Mouse (Mus musculus) heart, adult 18-20 months (tissue): Measurements from ENCODE around the gene Glp2r. TPM values are rescaled to one million over a fixed set of nuclear protein-coding genes. Genes with fewer than 3 reads are reported as not detected.

Source experiments
- DNase-seq, 2 experiments: peaks; one replicate each; pipeline ENCODE4 v3.0.0; 2021 to 2022; ENCODE audit warnings: mixed read lengths in 1 of 2
- total RNA-seq, 2 experiments: library from RNA; stranded (reverse); gene quantifications; 2 replicates each; pipeline ENCODE4 v1.2.3; 2021

Gene Glp2r
- total RNA-seq, 2 experiments from 2014 or later = not detected

DNA sequence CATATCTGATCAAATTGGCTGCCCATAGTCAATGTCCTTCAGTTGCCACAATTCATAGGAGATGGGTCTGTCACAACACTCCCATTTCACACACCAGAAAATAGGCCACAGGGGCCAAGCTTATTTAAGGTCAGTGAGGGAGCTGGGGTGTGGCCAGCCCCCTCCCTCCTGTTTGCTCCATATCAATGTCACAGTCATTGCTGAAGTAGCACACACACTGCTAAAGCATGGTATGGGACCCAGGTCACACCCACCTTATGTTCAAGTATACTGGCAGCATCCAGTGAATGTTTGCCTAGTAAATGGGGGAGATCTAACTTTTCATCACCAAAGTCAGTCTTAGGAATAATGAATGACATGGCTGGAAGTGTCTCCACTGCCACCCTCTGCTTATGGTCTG lies 42.2 kb downstream of the Glp2r start:
- DNase-seq = no peak

DNA sequence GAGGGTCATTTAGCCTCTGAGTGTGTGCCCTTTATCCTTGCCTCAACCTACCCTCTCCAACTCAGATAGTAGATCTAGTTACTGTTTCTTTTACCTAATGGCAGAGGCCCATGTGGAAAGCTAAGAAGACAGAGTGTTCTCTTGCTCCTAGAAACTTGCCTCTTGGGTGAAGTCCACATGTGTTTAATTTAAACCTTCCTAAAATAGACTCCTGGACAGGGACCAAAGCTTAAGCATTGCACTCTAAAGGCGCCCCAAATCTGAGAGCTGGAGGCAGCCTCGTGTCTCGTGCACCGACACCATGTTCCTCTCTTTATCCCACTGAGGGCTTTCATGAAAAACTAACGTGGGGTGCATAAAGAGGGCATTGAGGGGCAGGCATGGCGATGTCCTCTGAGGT lies 43.9 kb downstream of the Glp2r start:
- peak; percentile 51 to 53 for DNase-seq

- no peak for DNase-seq
Observed at GRCm38 (mm10) chr11:67723231-67724013, 47.5 kb downstream of the Glp2r start.

- DNase-seq = no peak
Observed at GRCm38 (mm10) chr11:67722399-67723156, 48.4 kb downstream of the Glp2r start.

DNA sequence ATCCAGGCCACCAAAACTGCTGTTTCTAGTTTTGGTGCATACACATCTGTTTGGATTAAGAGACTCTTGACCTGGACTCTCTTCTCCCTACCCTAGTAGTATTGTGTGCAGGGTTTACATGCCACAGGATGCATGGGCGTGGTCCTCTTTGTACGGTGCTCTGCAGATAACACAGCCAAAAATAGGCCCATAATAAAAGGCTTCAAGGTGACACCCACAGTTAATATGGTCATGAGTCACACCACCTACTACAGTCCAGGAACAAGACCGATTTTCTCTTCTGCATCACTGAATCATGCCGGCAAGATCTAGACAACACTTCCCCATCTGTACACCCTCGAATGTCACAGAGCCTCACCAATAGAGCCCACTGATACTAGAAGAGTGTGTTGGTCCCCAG lies 49.5 kb downstream of the Glp2r start:
- DNase-seq = peak; percentile 7 to 11

DNA sequence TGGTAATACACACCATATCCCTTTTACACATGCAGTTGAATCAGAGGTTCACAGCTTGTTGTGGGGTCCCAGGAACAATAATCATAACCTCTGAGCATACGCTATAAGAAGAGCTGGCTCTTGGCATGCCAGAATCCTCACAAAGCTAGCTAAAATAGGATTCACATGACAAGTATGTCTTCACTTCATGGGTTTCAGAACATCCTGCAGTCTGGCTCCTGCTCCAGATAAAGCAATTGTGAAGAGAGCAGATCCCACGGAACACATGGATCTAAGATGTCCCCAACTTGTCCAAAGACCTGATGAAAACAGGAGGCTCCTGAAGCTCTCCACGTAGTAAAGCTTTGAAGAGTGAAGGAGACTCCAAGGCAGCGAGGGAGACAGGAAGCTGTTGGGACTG lies 55.6 kb downstream of the Glp2r start:
- no peak for DNase-seq

- DNase-seq = no peak
Observed at GRCm38 (mm10) chr11:67712976-67713375, 58.0 kb downstream of the Glp2r start.

- no peak for DNase-seq
Observed at GRCm38 (mm10) chr11:67694703-67695376, 76.1 kb downstream of the Glp2r start, which contains the start of gene Rcvrn. TSS of gene Rcvrn (plus strand) at chr11:67695326.

GRCm38 (mm10) chr11:67686109-67686508 lies 84.8 kb downstream of the Glp2r start:
- no peak for DNase-seq

DNA sequence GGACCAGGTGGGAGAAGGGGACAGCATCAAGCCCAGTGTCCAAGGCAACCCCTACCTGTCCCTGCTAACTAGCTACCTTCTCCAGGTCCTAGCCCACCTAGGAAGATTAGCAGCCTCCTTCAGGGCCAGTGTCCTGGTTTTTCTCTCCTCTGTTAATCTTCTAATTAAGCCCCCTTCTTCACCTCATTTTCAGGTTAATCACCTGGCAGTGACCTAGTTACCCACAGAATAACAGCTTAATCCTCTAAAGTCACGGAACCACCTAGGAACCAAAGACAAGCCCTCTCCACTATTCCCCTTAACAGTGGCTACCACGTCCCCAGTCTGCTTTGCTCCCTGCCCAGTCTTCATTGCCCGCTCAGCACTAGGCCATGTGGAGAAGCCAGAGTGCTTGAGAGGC lies 89.1 kb downstream of the Glp2r start:
- no peak for DNase-seq

DNA sequence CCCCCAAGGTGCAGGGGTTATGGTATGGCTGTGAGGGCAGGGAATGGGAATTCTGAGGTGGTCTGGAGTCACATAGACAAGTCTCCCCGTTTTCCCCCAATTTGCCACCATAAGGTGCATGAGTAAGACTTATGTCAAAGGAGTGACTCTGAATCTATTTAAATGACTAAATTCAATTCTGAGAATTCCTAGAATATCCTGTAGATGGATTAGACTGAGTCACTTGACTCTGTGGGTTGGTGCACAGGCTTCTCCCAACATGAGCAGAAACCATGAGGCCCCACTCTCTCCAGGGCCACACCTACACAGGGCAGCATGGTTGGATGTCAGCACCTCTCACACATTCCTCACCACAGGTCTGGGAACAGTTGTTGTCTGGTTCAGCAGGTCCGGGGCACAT lies 91.0 kb downstream of the Glp2r start:
- no peak for DNase-seq

DNA sequence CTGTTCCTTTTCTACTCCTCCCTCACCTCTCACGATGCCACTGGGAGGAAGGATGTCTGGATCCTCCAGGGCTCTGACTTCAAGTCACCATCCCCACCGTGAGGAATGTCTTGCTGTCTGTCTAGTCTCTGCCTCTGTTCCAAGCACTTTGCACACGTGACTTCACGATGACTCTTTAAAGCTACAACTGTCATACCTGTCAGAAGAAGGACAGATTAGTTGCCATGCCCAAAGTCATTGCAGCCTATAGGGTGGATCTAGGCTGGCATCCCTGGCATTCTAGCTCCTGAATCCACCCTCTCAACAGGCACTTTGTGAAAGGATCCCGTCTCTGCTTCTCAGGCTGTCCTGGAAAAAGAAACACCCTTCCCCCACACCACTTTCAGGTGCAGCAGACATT lies 91.7 kb downstream of the Glp2r start:
- no peak for DNase-seq

- peak; percentile 59 to 81 for DNase-seq
Observed at GRCm38 (mm10) chr11:67675562-67676540, 95.1 kb downstream of the Glp2r start.

DNA sequence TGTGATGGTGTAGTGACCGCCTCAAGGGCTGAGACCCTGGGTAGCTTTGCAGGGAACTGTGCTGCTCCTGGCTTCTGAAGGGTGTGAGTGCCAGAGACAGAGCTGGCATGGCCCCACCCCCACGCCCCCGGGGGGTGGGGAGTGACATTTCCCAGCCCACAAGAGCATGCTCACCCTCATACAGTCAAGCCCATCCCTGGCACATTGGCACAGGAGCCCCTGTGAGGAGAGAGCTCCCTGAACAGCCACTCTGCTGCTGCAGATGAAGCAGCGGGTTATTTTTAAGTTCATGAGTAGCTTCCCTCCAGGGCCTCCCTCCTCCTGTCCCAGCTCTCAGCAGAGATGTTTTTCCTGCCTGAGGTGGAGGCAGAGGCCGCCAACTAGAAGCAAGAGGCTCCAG lies 98.8 kb downstream of the Glp2r start:
- peak; percentile 21 to 23 for DNase-seq

DNA sequence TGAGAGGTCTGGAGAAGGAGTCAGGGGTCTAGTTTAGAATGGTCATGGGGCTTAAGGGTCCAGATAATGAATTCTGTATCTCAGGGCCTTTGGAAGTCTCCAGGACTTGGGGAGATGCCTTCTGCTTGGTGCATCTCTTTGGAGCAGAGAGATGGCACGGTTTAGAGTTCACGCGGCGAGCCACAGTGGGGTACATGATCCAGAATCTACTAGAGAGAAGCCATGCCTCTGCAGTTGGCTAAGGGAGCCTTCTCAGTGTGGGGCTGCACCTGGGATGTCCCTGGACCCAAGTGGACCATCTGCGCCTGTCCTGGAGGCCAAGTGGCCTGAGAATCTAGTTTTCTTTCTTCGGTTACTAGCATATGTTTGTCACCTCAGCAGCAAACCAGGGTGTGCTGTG lies 100.9 kb downstream of the Glp2r start:
- no peak for DNase-seq

DNA sequence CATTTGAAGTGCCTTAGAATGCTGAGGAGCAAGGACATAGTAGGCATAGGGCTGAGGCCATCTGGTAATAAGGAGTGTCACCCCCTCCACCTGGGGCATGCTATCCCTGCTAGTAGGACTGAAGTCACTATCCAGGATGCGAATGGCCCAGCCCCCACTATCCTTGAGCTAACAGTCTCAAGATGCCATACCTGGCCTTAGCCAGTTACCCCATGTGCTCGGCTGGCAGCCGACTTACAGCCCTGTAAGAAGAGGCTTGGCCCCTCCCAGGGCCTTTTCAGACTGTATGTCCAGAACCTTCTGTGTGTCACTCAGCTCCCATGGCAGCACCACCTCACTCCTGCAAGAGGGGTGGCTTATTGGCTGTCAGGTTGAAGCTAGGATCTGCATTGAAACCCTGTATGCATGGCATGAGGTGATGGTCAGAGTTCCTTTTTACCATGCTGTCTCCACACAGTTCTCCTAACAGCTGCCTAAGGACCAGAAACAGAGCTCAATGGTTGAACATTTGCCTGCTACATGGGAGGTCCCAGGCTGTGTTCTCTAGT lies 102.4 kb downstream of the Glp2r start:
- DNase-seq = no peak

DNA sequence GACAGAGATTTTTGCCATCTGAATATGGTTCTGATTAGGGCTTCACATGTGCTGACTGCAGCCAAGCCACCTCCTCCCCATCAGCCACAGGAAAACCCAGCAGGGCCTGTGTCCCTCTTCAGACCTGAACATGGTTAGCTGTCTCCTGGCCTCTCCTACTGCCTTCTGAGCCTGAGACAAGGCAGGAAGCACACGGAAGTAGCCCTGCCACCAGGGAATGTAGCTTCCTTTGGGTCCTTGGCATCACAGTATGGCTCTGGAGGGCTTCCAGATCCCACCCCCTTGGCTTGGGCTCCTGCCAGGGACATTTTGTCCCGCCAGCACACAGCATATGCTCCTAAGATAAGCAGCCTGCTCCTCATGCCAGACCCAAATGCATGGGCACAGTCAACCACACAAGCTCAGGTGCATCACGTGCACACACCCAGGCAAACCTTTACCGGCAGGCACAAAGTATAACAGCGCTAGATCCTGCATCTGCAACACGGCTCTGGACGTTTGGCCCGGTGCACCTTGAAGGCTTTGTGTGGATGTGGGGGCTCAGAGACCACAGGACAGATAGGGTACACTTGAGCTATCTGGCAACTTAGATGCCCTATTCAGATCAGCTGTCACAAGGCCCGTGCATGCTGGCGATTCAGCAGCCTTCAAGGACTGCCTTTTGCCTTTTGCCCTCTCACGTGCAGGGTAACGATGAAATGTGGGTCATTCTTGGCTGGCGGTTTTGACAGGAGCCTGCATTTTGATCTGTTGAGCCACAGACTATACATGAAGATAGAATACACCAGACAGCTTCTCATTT lies 103.2 kb downstream of the Glp2r start:
- DNase-seq = peak; percentile 81 to 82

DNA sequence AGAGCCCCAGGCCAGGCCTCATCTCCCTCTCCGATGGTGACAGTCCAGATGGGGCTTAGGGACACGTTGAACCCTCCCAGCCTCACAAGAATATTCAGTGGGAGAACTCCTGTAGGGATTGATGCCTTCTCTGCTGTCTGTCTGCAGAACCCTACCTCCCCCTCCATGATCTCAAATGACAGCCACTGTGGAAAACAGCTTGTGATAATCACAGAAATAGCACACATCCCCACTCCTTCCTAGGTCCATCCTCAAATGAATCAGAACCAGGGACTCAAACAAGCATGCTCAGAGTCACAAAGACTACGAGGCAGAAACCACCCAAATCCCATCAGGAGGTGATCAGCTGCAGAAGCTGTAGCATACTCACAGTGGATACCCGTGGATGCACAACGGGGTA lies 104.8 kb downstream of the Glp2r start:
- no peak for DNase-seq

DNA sequence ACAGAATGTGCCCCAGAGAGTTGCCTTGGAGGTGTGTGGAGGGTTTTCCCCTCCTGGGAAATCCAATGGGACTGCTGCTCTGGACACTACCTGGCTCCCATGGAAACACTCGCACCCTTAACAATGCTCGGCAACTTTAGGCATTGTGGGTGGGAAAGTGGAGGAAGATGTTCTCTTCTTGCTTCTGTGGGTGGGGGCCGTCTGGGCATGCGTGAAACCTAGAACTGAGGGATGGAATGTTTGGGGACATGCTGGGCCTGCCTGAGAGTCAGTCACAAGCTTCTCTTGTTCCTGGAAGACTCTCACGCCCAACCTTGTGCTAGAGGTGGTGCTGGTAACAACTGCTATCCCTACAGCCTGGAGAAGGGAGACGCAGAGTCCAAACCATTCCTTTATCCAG lies 106.0 kb downstream of the Glp2r start:
- DNase-seq = no peak

DNA sequence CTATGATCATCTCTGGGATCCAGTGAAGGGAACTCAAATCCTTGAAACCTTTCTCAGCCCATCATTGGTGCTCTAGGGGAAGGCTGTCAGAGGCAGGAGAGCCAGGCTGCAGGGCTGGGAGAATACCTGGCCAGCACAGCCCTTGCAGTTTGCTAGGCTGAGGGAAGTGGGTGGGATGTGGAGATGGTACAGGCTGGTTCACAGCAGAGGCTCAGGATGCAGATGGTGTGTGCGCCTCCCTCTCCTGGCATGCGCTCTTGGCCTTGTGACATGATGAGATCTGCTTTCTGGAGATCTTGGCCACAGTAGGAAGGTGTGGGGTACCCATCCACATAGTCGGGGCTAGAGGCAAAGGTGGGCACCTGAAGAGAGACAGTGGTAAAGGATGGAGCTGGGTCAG lies 106.7 kb downstream of the Glp2r start:
- no peak for DNase-seq

DNA sequence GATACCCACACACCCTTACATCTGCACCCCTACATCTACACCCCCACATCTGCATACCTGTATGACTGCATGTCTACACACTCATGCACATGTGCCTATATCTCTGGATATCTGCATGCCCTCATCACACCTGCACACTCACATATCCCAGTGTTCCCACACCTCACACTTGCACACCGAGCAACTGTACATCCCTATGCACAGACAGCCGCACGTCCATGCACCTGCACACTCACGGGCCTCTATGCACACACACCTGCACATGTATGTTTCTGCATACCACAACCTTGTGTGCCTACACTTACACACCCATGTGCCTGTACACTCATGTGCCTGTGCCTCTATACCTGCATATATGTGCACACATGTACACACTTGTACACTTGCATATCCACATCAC lies 107.5 kb downstream of the Glp2r start:
- DNase-seq = no peak
